Mouse (Mus musculus): Measurements from ENCODE around the gene Wfdc1. TPM values are rescaled to one million over a fixed set of nuclear protein-coding genes. Genes with fewer than 3 reads are reported as not detected.
A peak's percentile ranks its signal among the peaks of the same experiment; 100 is the strongest.

The Wfdc1 gene
- total and polyA plus RNA-seq, 3 experiments = not detected

- Histone ChIP-seq H3K9me3 (replicated peaks) (no peaks in the 10 kb centered on the region), H3K36me3 (replicated peaks) (no peaks in the 10 kb centered on the region), H3K27me3 (ENCODE audit: insufficient read depth, low read length) (peaks cover 13% of the 10 kb centered on the region; the same call in 1 of the 2 replicates), H3K4me1 (ENCODE audit: insufficient read depth, low read depth, low read length) (no peaks in the 10 kb centered on the region), H3K4me3 (ENCODE audit: low read depth, low read length) (no peak overlapping the region)
- no peak for ATAC-seq (ENCODE audit: extremely low read depth, insufficient number of reproducible peaks, low FRiP score, poor library complexity, severe bottlenecking)
- no peak for DNase-seq (ENCODE audit: low spot score)
- no peak for TF ChIP-seq GATA1 (IDR thresholded peaks at IDR 0.05; ENCODE audit: borderline replicate concordance, low read length)
- TF ChIP-seq CTCF (IDR thresholded peaks at IDR 0.05; ENCODE audit: low read depth, low read length) = no peak
- no peak for TF ChIP-seq POLR2AphosphoS5 (IDR thresholded peaks at IDR 0.05; ENCODE audit: insufficient replicate concordance, low read depth, low read length)
- no peak for TF ChIP-seq TAL1 (conservative IDR thresholded peaks at IDR 0.05; ENCODE audit: low read depth, low read length)
Measured at GRCm38 (mm10) chr8:119713421-119713820, 47.3 kb downstream of the Wfdc1 start.

DNA sequence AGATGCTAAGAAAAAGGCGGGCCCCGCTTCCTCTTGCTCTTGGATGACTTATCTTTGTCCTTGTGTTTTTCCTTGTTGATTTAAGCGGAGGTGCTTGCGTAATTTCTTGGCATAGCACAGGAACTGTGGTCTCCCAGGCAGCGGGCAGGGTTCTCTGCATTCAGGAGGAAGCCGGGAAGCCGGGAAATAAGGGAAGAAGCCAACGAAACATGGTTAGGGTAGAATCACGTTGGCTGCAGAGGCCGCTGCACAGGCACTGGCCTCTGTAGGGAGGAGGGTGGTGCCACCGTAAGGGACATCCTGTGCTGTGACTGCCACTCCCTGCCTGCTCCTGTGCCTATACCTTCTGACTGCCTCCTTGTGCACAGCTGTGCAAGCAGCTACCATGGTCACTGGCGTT is 49.1 kb downstream of the Wfdc1 start:
- ATAC-seq (ENCODE audit: extremely low read depth, insufficient number of reproducible peaks, low FRiP score, poor library complexity, severe bottlenecking) = no peak
- H3K27me3 ChIP-seq (ENCODE audit: insufficient read depth, low read length) = peaks cover 10% of the 10 kb centered on the region; the same call in 1 of the 2 replicates

GRCm38 (mm10) chr8:119716730-119717299 is 50.6 kb downstream of the Wfdc1 start:
- H3K36me3 ChIP-seq (replicated peaks) = no peaks in the 10 kb centered on the region
- no peak overlapping the region for H3K4me3 ChIP-seq (ENCODE audit: low read depth, low read length)
- DNase-seq (ENCODE audit: low spot score) (no peak), ATAC-seq (ENCODE audit: extremely low read depth, insufficient number of reproducible peaks, low FRiP score, poor library complexity, severe bottlenecking) (no peak)
- H3K4me1 ChIP-seq (ENCODE audit: insufficient read depth, low read depth, low read length) = no peaks in the 10 kb centered on the region
- TF ChIP-seq TAL1 (conservative IDR thresholded peaks at IDR 0.05; ENCODE audit: low read depth, low read length) = no peak
- TF ChIP-seq CTCF (IDR thresholded peaks at IDR 0.05; ENCODE audit: low read depth, low read length) = no peak
- no peak for TF ChIP-seq GATA2 (IDR thresholded peaks at IDR 0.05; ENCODE audit: borderline replicate concordance, low read depth, low read length)
- no peak for TF ChIP-seq GATA1 (IDR thresholded peaks at IDR 0.05; ENCODE audit: borderline replicate concordance, low read length)
- no peak for TF ChIP-seq POLR2AphosphoS5 (IDR thresholded peaks at IDR 0.05; ENCODE audit: insufficient replicate concordance, low read depth, low read length)
- peaks cover 5% of the 10 kb centered on the region; the same call in 1 of the 2 replicates for H3K27me3 ChIP-seq (ENCODE audit: insufficient read depth, low read length)
- no peaks in the 10 kb centered on the region for H3K9me3 ChIP-seq (replicated peaks)

More for the DNA sequence above, 49.1 kb downstream of the Wfdc1 start:
- no peak overlapping the region for H3K4me3 ChIP-seq (ENCODE audit: low read depth, low read length)
- no peak for TF ChIP-seq TAL1 (conservative IDR thresholded peaks at IDR 0.05; ENCODE audit: low read depth, low read length)
- no peak for TF ChIP-seq GATA2 (IDR thresholded peaks at IDR 0.05; ENCODE audit: borderline replicate concordance, low read depth, low read length)
- TF ChIP-seq POLR2AphosphoS5 (IDR thresholded peaks at IDR 0.05; ENCODE audit: insufficient replicate concordance, low read depth, low read length) = no peak
- no peaks in the 10 kb centered on the region for H3K9me3 ChIP-seq (replicated peaks)
- DNase-seq (ENCODE audit: low spot score) = no peak
- no peaks in the 10 kb centered on the region for H3K4me1 ChIP-seq (ENCODE audit: insufficient read depth, low read depth, low read length)
- no peaks in the 10 kb centered on the region for H3K36me3 ChIP-seq (replicated peaks)

- 0 out of 2 replicates have a peak, but pooled peaks have one; percentile 36 for TF ChIP-seq CTCF (IDR thresholded peaks at IDR 0.05; ENCODE audit: low read depth, low read length)
- no peak for TF ChIP-seq GATA2 (IDR thresholded peaks at IDR 0.05; ENCODE audit: borderline replicate concordance, low read depth, low read length)
- no peak for TF ChIP-seq POLR2AphosphoS5 (IDR thresholded peaks at IDR 0.05; ENCODE audit: insufficient replicate concordance, low read depth, low read length)
- Histone ChIP-seq H3K4me1 (ENCODE audit: insufficient read depth, low read depth, low read length) (no peaks in the 10 kb centered on the region), H3K27me3 (ENCODE audit: insufficient read depth, low read length) (peaks cover 4% of the 10 kb centered on the region; the same call in 1 of the 2 replicates), H3K4me3 (ENCODE audit: low read depth, low read length) (no peak overlapping the region), H3K9me3 (replicated peaks) (no peaks in the 10 kb centered on the region), H3K36me3 (replicated peaks) (no peaks in the 10 kb centered on the region)
- ATAC-seq (ENCODE audit: extremely low read depth, insufficient number of reproducible peaks, low FRiP score, poor library complexity, severe bottlenecking) (peak; percentile 8; the same call in 1 of the 2 replicates), DNase-seq (ENCODE audit: low spot score) (peak; percentile 26)
Measured at GRCm38 (mm10) chr8:119717765-119718164, 51.6 kb downstream of the Wfdc1 start.

GRCm38 (mm10) chr8:119719011-119719501 is 52.9 kb downstream of the Wfdc1 start:
- Histone ChIP-seq H3K4me3 (ENCODE audit: low read depth, low read length) (no peak overlapping the region), H3K27me3 (ENCODE audit: insufficient read depth, low read length) (peaks cover 6% of the 10 kb centered on the region; the same call in 1 of the 2 replicates)
- TF ChIP-seq GATA2 (IDR thresholded peaks at IDR 0.05; ENCODE audit: borderline replicate concordance, low read depth, low read length) (no peak), CTCF (IDR thresholded peaks at IDR 0.05; ENCODE audit: low read depth, low read length) (no peak), GATA1 (IDR thresholded peaks at IDR 0.05; ENCODE audit: borderline replicate concordance, low read length) (no peak), POLR2AphosphoS5 (IDR thresholded peaks at IDR 0.05; ENCODE audit: insufficient replicate concordance, low read depth, low read length) (no peak), TAL1 (conservative IDR thresholded peaks at IDR 0.05; ENCODE audit: low read depth, low read length) (no peak)

DNA sequence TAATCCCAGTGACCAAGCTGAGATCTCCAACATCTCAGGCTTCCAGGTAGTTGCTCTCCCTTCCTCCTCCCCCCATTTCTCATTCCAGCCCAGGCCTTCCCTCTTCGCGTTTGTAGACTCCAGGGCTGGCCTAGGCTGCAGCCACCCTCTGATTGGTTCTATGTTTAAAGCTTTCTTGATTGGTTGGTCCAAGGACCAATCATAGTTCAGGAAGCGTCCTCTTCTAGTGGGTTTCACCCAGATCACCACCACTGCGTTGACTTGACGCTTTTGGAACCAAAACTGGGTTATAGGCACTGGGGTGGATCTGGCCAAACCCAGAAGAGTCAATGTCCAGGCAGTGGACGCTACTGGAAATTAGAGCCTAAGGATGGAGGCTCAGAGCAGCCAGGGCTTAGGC is 56.2 kb downstream of the Wfdc1 start:
- ATAC-seq (ENCODE audit: extremely low read depth, insufficient number of reproducible peaks, low FRiP score, poor library complexity, severe bottlenecking) = no peak
- Histone ChIP-seq H3K9me3 (replicated peaks) (no peaks in the 10 kb centered on the region), H3K4me3 (ENCODE audit: low read depth, low read length) (no peak overlapping the region), H3K4me1 (ENCODE audit: insufficient read depth, low read depth, low read length) (no peaks in the 10 kb centered on the region), H3K36me3 (replicated peaks) (no peaks in the 10 kb centered on the region), H3K27me3 (ENCODE audit: insufficient read depth, low read length) (0 out of 2 replicates have a peak, but pooled peaks cover 3% of the 10 kb centered on the region)
- DNase-seq (ENCODE audit: low spot score) = no peak
- TF ChIP-seq CTCF (IDR thresholded peaks at IDR 0.05; ENCODE audit: low read depth, low read length) (no peak), POLR2AphosphoS5 (IDR thresholded peaks at IDR 0.05; ENCODE audit: insufficient replicate concordance, low read depth, low read length) (no peak), TAL1 (conservative IDR thresholded peaks at IDR 0.05; ENCODE audit: low read depth, low read length) (no peak), GATA1 (IDR thresholded peaks at IDR 0.05; ENCODE audit: borderline replicate concordance, low read length) (no peak), GATA2 (IDR thresholded peaks at IDR 0.05; ENCODE audit: borderline replicate concordance, low read depth, low read length) (no peak)

More at GRCm38 (mm10) chr8:119719011-119719501, 52.9 kb downstream of the Wfdc1 start:
- ATAC-seq (ENCODE audit: extremely low read depth, insufficient number of reproducible peaks, low FRiP score, poor library complexity, severe bottlenecking) (no peak), DNase-seq (ENCODE audit: low spot score) (no peak)
- Histone ChIP-seq H3K36me3 (replicated peaks) (no peaks in the 10 kb centered on the region), H3K9me3 (replicated peaks) (no peaks in the 10 kb centered on the region), H3K4me1 (ENCODE audit: insufficient read depth, low read depth, low read length) (no peaks in the 10 kb centered on the region)

Data from G1E (cell line).